Mouse (Mus musculus) neural tube, embryonic 14.5 days (tissue): ENCODE measurements at regions not wholly inside any gene's neighbourhood (a gene's known extent, or its start where the extent isn't known, plus 50 kb on each side); places are given as distances from the start of the nearest gene placed in this dataset.

Experiments used
- ATAC-seq: fragments of 200-750 bp; cut with Nextera tagmentation; 2 replicates; pipeline ENCODE4 v1.8.0; 2017; ENCODE audit warnings: low read depth, mild to moderate bottlenecking, moderate TSS enrichment, moderate library complexity
- H3K27ac ChIP-seq: fragments of 300-500 bp; sonication (generic); 2 replicates; pipeline ENCODE4 v1.5.1; 2014; ENCODE audit warnings: low read depth, mild to moderate bottlenecking, control low read depth, low read length, moderate library complexity, mixed read lengths
- H3K27me3 ChIP-seq: fragments of 300-500 bp; sonication (generic); 2 replicates; pipeline ENCODE4 v1.6.1; 2014; ENCODE audit warnings: low read length; ENCODE audit not compliant: control insufficient read depth, insufficient read depth
- H3K36me3 ChIP-seq: fragments of 300-500 bp; sonication (generic); 2 replicates; pipeline ENCODE4 v1.6.1; 2014; ENCODE audit warnings: low read length, mixed read lengths; ENCODE audit not compliant: control insufficient read depth, insufficient read depth
- H3K4me1 ChIP-seq: fragments of 300-500 bp; sonication (generic); 2 replicates; pipeline ENCODE4 v1.6.1; 2014; ENCODE audit warnings: low read length; ENCODE audit not compliant: control insufficient read depth, insufficient read depth
- H3K4me2 ChIP-seq: fragments of 300-500 bp; sonication (generic); 2 replicates; pipeline ENCODE4 v1.6.1; 2014; ENCODE audit warnings: mild to moderate bottlenecking, low read depth, low read length, control low read depth
- H3K4me3 ChIP-seq: fragments of 300-500 bp; sonication (generic); 2 replicates; pipeline ENCODE4 v1.5.1; 2014; ENCODE audit warnings: low read depth, low read length, control low read depth, mixed read lengths
- H3K9ac ChIP-seq: fragments of 300-500 bp; sonication (generic); replicated peaks from 2 replicates; pipeline ENCODE4 v1.6.1; 2014; ENCODE audit warnings: low read depth, mild to moderate bottlenecking, control low read depth, low read length, mixed read lengths
- H3K9me3 ChIP-seq: fragments of 300-500 bp; sonication (generic); 2 replicates; pipeline ENCODE4 v1.6.1; 2016; ENCODE audit warnings: low read length; ENCODE audit not compliant: control insufficient read depth
- WGBS: fragments of 180-500 bp; shearing (Covaris S2); extraction: QIAGEN DNeasy Blood & Tissue Kit; methylation state at CpG from one replicate; pipeline ENCODE4 v1.1.7; 2014; 5-methylcytosine and 5-hydroxymethylcytosine counted together

DNA sequence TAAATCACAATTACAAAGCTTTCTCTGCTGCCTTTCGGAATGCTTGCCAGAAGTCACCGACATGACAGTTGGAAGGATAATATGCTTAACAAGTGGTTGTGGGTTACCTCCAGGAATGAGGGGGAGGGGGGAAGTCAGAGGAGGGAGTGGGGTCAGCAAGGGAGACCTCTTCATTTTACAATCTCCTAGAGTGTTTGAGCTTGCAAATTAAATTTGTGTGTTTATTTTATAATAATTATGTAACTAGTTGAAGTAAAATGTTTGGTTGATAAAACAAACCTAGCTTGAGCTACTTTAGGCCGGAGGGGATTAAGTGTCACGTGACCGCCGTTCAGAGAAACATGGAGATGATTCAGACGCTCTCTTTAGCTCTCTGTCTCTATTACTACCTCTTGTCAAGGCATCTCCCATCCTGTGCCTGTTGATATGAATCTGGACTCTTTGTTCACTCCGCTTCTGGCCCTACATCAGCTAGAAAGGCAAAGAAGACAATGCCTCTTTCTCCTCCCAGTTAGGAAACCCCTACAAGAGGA lies 227.3 kb upstream of the Irx5 start:
- Histone ChIP-seq H3K36me3 (no peaks in the 10 kb centered on the region), H3K4me1 (peaks cover 5% of the 10 kb centered on the region; the same call in 1 of the 2 replicates), H3K9ac (no peak overlapping the region), H3K27me3 (no peaks in the 10 kb centered on the region; the same call in 1 of the 2 replicates), H3K27ac (no peak overlapping the region), H3K4me3 (no peak overlapping the region), H3K4me2 (no peak overlapping the region), H3K9me3 (no peaks in the 10 kb centered on the region)
- ATAC-seq = no peak
- WGBS = 60% methylated on average over 8 of the region's 8 CpGs

DNA sequence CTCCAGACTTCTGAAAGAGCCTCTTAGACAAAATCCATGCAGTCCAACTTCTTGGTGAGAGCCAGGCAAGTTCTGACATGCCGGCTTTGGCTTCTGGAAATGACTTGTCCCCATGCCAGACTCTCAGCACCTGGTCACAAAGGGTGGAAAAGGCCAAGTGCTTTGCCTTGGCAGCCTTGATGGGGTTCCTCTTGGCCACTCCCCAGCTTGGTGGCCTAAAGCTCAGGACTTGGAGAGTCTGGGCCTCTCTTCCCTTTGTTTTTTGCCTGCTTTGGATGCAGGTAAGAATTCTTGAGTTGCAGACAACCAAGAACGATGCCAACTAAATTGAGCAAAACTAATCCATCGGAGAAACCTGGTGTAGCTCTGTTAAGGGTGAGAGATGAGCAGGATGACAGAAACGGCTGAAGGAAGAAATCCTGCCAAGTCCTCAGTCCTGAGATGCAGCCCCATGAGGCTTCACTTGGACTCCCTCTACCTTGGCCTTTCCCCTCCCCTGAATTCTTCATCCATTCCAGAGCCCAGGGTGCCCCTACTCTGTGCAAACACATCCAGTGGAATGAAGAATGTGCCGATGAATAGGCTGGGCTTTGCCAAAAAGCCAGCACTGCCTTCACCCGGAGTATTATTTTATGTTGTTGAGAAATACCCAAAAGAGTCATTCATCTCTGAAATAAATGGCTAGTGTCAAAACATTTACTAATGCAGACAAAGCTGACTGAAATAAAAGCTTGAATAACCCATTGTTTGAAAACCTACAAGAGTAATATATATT lies 228.0 kb upstream of the Irx5 start:
- Histone ChIP-seq H3K4me3 (no peak overlapping the region), H3K27ac (no peak overlapping the region), H3K4me1 (peaks cover 5% of the 10 kb centered on the region; the same call in 1 of the 2 replicates), H3K9me3 (no peaks in the 10 kb centered on the region), H3K9ac (no peak overlapping the region), H3K4me2 (no peak overlapping the region), H3K27me3 (no peaks in the 10 kb centered on the region; the same call in 1 of the 2 replicates), H3K36me3 (no peaks in the 10 kb centered on the region)
- 39% methylated on average over 6 of the region's 6 CpGs for WGBS
- no peak for ATAC-seq

DNA sequence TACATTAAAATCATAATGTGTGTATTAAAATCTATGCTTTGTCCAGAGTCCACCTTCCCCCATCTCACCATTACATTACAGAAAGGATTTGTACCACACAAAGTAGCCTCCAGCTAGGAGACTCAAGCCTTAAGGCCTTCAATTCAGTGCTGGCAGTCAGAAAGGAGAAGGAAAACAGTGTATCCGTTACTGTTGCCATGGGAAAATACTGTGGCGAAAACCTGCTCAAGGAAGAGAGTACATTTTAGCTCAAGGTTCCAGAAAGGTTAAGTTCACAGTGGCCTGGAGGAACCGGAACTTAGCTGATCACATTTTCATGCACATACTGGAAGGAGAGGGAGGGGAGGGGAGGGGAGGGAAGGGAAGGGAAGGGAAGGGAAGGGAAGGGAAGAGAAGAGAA lies 231.8 kb upstream of the Irx5 start:
- 67% methylated on average over 3 of the region's 3 CpGs for WGBS

DNA sequence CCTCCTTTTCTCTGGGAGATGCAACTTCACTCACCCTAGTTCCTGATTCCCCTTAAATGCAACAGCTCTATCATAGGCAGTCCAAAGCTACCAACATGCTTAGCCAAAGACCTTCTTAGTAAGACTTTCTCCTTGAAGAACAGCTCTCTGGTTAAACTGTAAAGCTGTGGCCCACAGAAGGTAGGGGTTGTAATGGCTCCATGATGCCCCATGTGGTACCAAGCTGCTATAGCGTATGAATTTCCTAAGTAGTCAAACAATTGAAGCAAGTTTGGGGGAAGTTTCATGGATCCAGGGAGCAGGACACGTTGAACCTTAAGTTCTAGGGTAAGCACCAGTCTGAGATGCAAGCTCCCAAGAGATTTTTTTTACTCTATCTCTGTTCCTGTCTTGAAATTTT lies 236.1 kb upstream of the Irx5 start:
- H3K4me3 ChIP-seq = no peak overlapping the region
- WGBS = 56% methylated on average over 2 of the region's 2 CpGs
- no peak overlapping the region for H3K27ac ChIP-seq
- ATAC-seq = no peak
- H3K9ac ChIP-seq = no peak overlapping the region
- H3K27me3 ChIP-seq = no peaks in the 10 kb centered on the region
- no peaks in the 10 kb centered on the region for H3K9me3 ChIP-seq
- H3K36me3 ChIP-seq = no peaks in the 10 kb centered on the region
- no peak overlapping the region for H3K4me2 ChIP-seq
- H3K4me1 ChIP-seq = no peaks in the 10 kb centered on the region

More for the DNA sequence above, 231.8 kb upstream of the Irx5 start:
- no peaks in the 10 kb centered on the region for H3K36me3 ChIP-seq
- no peak overlapping the region for H3K9ac ChIP-seq
- H3K27me3 ChIP-seq = no peaks in the 10 kb centered on the region
- no peaks in the 10 kb centered on the region for H3K9me3 ChIP-seq
- no peak for ATAC-seq
- H3K27ac ChIP-seq = no peak overlapping the region
- H3K4me2 ChIP-seq = no peak overlapping the region
- H3K4me1 ChIP-seq = no peaks in the 10 kb centered on the region
- no peak overlapping the region for H3K4me3 ChIP-seq

DNA sequence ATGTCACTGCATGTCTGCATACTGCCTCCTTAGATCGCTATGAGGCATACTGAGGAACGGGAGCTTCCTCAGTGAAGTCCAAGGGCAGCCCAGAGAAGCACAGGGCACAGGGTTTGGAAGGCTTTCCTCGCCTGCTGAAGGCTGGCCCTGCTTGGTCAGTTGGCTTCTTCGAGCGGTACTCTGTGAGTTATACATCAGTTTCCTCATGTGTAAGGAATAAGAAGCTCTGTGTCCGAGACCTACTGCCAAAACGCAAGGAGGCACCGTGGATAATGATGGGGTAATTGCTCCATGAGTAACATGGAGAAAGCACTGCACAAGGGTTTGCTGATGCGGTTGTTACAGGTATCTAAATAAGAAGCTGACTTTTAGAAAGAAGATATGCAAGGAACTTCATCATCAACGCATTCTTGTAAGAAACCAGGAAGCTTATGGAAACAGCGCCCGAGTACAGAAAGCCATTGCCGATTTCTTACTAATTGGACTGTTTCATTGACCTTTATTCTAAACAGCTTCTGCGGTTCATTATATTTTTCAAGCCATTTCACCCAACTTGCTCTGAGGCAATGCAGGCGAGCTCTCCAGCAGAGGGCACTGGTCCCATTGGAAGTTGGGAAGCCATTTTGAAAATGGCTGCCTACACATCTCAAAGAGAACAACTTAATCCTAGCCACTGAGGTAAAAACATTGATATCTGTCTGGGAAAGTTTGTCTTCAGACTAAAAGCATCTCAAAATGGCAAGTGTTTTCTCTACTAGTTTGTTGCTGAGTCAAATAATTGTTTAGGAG lies 241.8 kb upstream of the Irx5 start:
- WGBS = 90% methylated on average over 15 of the region's 15 CpGs

DNA sequence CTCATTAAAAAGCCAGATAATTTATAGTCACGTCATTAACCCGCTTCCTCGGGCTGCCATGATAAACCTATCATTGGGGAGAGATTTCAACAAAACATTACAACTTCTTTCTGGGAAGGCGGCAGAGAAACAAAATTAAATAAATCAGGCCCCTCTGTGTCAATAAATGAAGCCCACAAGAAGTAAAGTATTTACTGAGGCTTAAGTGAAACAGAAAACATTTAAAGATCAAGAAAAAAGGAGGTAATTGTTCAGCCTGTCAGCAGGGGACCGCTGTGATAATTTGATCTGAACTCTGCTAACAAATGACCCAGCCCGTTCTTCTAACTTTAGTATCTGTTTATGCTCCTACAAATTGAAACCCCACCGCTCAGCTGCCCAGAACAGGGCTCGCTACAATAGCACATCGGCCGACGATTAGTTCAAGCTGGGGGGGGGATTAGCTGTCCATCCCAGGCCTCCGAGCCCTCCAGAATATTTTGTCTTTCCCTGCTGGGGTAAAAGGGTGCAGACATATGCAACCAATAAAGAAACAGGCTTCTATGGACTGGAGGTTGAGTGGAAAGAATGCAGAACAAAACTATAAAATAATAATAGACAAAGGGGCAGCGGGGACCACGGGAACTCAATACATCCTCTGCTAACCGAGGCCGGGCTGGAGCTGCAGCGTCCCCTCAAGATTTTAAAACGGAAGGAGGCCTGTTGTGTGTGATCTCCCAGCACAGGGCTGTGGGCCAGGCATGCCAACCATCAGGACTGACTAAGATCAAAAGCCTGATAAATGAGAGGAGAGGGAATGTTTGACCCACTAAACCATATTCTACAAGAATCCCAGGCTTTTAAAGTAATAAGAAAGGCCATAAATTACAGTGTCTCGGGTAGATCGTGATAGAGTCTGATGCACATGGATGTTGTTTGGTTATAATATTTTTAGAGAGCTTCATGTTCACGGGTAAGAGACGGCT lies 242.8 kb upstream of the Irx5 start:
- Histone ChIP-seq H3K27ac (no peak overlapping the region), H3K9ac (no peak overlapping the region), H3K9me3 (no peaks in the 10 kb centered on the region), H3K4me2 (no peak overlapping the region), H3K27me3 (no peaks in the 10 kb centered on the region), H3K4me3 (no peak overlapping the region), H3K36me3 (no peaks in the 10 kb centered on the region), H3K4me1 (peaks cover 12% of the 10 kb centered on the region)
- no peak for ATAC-seq
- 12% methylated on average over 22 of the region's 22 CpGs for WGBS

More for the DNA sequence above, 241.8 kb upstream of the Irx5 start:
- ATAC-seq = no peak
- Histone ChIP-seq H3K4me1 (peaks cover 12% of the 10 kb centered on the region), H3K9ac (no peak overlapping the region), H3K36me3 (no peaks in the 10 kb centered on the region), H3K27me3 (no peaks in the 10 kb centered on the region), H3K9me3 (no peaks in the 10 kb centered on the region), H3K27ac (no peak overlapping the region), H3K4me3 (no peak overlapping the region), H3K4me2 (no peak overlapping the region)

DNA sequence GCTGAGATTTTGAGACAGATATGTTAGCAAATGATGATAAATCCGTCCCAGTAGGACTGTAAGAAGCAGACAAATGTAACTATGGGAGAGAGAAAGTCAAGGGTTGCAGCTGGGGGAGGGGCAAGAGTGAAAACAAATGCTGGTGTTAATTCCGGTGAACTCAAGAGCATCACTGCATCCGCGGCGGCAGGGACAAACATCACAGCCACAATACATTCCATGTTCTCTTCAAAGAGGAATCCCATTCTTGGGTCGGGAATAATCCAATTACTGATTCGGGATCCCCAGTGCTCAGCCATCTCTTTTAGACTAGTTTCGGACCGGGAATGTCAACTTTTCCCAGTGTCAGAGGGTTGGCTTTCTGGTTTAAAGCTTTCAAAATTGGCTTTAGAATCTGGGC lies 243.5 kb upstream of the Irx5 start:
- H3K36me3 ChIP-seq = no peaks in the 10 kb centered on the region
- 6% methylated on average over 9 of the region's 9 CpGs for WGBS
- no peak overlapping the region for H3K9ac ChIP-seq
- H3K4me2 ChIP-seq = no peak overlapping the region; the same call in 1 of the 2 replicates
- H3K27ac ChIP-seq = no peak overlapping the region
- no peak for ATAC-seq
- no peaks in the 10 kb centered on the region for H3K27me3 ChIP-seq
- no peaks in the 10 kb centered on the region for H3K9me3 ChIP-seq
- peaks cover 12% of the 10 kb centered on the region for H3K4me1 ChIP-seq
- no peak overlapping the region for H3K4me3 ChIP-seq

DNA sequence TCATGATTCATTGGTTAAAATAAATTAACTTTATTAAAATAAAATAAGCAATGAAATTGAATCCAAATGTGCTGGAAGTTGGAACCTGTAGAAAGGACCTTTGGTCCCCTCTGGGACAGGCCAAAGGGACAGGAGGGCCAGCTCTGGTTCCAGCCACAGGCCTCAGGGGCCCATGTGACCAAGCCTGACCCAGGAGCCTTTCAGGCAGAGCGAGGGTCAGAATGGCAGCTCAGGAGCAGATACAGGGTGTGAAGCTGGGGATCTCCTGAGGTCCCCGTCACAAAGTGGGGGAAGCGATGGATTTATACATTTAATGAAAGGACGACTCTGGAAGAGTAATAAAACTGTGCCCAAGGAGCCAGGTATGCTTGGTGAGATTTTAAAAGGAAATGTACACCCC lies 244.0 kb upstream of the Irx5 start:
- Histone ChIP-seq H3K4me2 (no peak overlapping the region), H3K27ac (no peak overlapping the region), H3K9me3 (no peaks in the 10 kb centered on the region), H3K4me3 (no peak overlapping the region), H3K36me3 (no peaks in the 10 kb centered on the region), H3K27me3 (no peaks in the 10 kb centered on the region), H3K9ac (no peak overlapping the region), H3K4me1 (peaks cover 12% of the 10 kb centered on the region)
- 52% methylated on average over 4 of the region's 4 CpGs for WGBS
- ATAC-seq = no peak
